Mouse (Mus musculus) CH12.LX (cell line): Measurements from ENCODE around the gene Mpig6b. TPM values are rescaled to one million over a fixed set of nuclear protein-coding genes. Genes with fewer than 3 reads are reported as not detected.

Experiments
- DNase-seq: peaks from one replicate; pipeline ENCODE4 v3.0.0-alpha.2; 2013; ENCODE audit errors: extremely low read depth
- H3K27ac ChIP-seq: 2 replicates; pipeline ENCODE4 v1.5.1; 2012; ENCODE audit warnings: low read depth, mild to moderate bottlenecking, control low read depth, moderate library complexity; ENCODE audit not compliant: insufficient read depth
- H3K27me3 ChIP-seq: replicated peaks from 2 replicates; pipeline ENCODE3; 2012; ENCODE audit warnings: inconsistent platforms
- H3K36me3 ChIP-seq, 2 experiments: replicated peaks in 1 of 2; 2 replicates each; pipeline versions ENCODE3 to v1.6.1; 2012; ENCODE audit warnings: inconsistent platforms in 1 of 2, low read length in 1 of 2, mild to moderate bottlenecking in 1 of 2, mixed read lengths in 1 of 2, moderate library complexity in 1 of 2; ENCODE audit not compliant: control insufficient read depth in 1 of 2, insufficient read depth in 1 of 2
- H3K4me1 ChIP-seq, 2 experiments: 2 replicates each; pipeline ENCODE4 v1.6.1; 2012; ENCODE audit warnings: inconsistent platforms in 1 of 2, moderate library complexity in 1 of 2; ENCODE audit not compliant: insufficient read depth in 2 of 2, control insufficient read depth in 1 of 2
- H3K4me2 ChIP-seq: 2 replicates; pipeline ENCODE4 v1.6.1; 2012; ENCODE audit warnings: low read depth, mild to moderate bottlenecking, control low read depth; ENCODE audit not compliant: poor library complexity, insufficient read depth, severe bottlenecking
- H3K4me3 ChIP-seq, 3 experiments: fragments of 150-350 bp in 1 of 3; sonication (generic) in 1 of 3; replicated peaks in 1 of 3; 2 replicates each; pipeline versions ENCODE3 to v1.5.1; 2011 to 2012; ENCODE audit warnings: low read depth in 2 of 3, low read length in 2 of 3, mild to moderate bottlenecking in 2 of 3, moderate library complexity in 2 of 3, control low read depth in 1 of 3, improper control_type of control experiment in 1 of 3, inconsistent platforms in 1 of 3, mixed read lengths in 1 of 3; ENCODE audit not compliant: poor library complexity in 1 of 3
- H3K79me2 ChIP-seq: replicated peaks from 2 replicates; pipeline ENCODE4 v1.6.1; 2012; ENCODE audit warnings: mild to moderate bottlenecking, moderate library complexity; ENCODE audit not compliant: control insufficient read depth, poor library complexity, insufficient read depth, severe bottlenecking; ENCODE audit errors: extremely low read depth
- H3K9ac ChIP-seq: 2 replicates; pipeline ENCODE4 v1.6.1; 2012; ENCODE audit warnings: low read depth, mild to moderate bottlenecking, control low read depth, moderate library complexity; ENCODE audit not compliant: insufficient read depth
- H3K9me3 ChIP-seq: replicated peaks from 2 replicates; pipeline ENCODE3; 2012; ENCODE audit warnings: low read length, inconsistent platforms, mixed read lengths
- BHLHE40 ChIP-seq: IDR thresholded peaks from 2 replicates; pipeline ENCODE4 v1.6.1; 2011; ENCODE audit warnings: mild to moderate bottlenecking, low read depth, low read length, improper control_type of control experiment
- CHD2 ChIP-seq: IDR thresholded peaks from 2 replicates; pipeline ENCODE4 v1.6.1; 2011; ENCODE audit warnings: low read length, improper control_type of control experiment
- ELF1 ChIP-seq: IDR thresholded peaks from 2 replicates; pipeline ENCODE4 v1.6.1; 2014; ENCODE audit warnings: low read depth, mild to moderate bottlenecking, inconsistent platforms, low read length, improper control_type of control experiment
- EP300 ChIP-seq: IDR thresholded peaks from 2 replicates; pipeline ENCODE4 v1.6.1; 2011; ENCODE audit warnings: low read length, improper control_type of control experiment
- HCFC1 ChIP-seq: IDR thresholded peaks from 2 replicates; pipeline ENCODE4 v1.6.1; 2012; ENCODE audit warnings: low read depth, mild to moderate bottlenecking, inconsistent platforms, low read length, improper control_type of control experiment
- MYC ChIP-seq: IDR thresholded peaks from 2 replicates; pipeline ENCODE4 v1.6.1; 2011; ENCODE audit warnings: low read depth, mild to moderate bottlenecking, improper control_type of control experiment, low read length
- POLR2AphosphoS2 ChIP-seq: IDR thresholded peaks from 2 replicates; pipeline ENCODE4 v1.6.1; 2011; ENCODE audit warnings: low read depth, low read length, improper control_type of control experiment
- UBTF ChIP-seq: IDR thresholded peaks from 2 replicates; pipeline ENCODE4 v1.6.1; 2012; ENCODE audit warnings: low read depth, mild to moderate bottlenecking, inconsistent platforms, low read length, improper control_type of control experiment, moderate library complexity
- USF1 ChIP-seq: IDR thresholded peaks from 2 replicates; pipeline ENCODE4 v1.6.1; 2014; ENCODE audit warnings: low read depth, mild to moderate bottlenecking, inconsistent platforms, low read length, improper control_type of control experiment
- USF2 ChIP-seq: conservative IDR thresholded peaks from 2 replicates; pipeline ENCODE4 v1.6.1; 2011; ENCODE audit warnings: low read depth, low read length, improper control_type of control experiment
- ZC3H11A ChIP-seq: IDR thresholded peaks from 2 replicates; pipeline ENCODE4 v1.6.1; 2012; ENCODE audit warnings: low read depth, mild to moderate bottlenecking, inconsistent platforms, low read length, improper control_type of control experiment
- ZMIZ1 ChIP-seq: IDR thresholded peaks from 2 replicates; pipeline ENCODE4 v1.6.1; 2012; ENCODE audit warnings: low read depth, mild to moderate bottlenecking, inconsistent platforms, low read length, improper control_type of control experiment
- dilution Hi-C: fragments of 300-500 bp; cut with MboI; formaldehyde crosslinking; loops from 2 replicates; pipeline ENCODE4 v1.14.3; 2020; ENCODE audit warnings: low sequenced_read_pairs; ENCODE audit not compliant: extremely low pct_unique_long_range_greater_than_20kb, extremely low pct_ligation_motif_present
- in situ Hi-C: fragments of 300-500 bp; cut with MboI; formaldehyde crosslinking; loops from 3 replicates; pipeline ENCODE4 v1.14.3; 2019; ENCODE audit warnings: low sequenced_read_pairs, low pct_ligation_motif_present, low pct_unique_long_range_greater_than_20kb, mixed read lengths
- polyA plus RNA-seq: library from polyadenylated mRNA; unstranded; fragments of >175 nt; gene quantifications from 2 replicates; pipeline ENCODE4 v1.2.1, GENCODE M21; 2012; ENCODE audit warnings: low read depth; ENCODE audit not compliant: insufficient read length
- total RNA-seq, 2 experiments: library from RNA; depleted of rRNA; stranded (reverse); fragments of 300-350 nt in 1 of 2; fragments of >200 nt in 1 of 2; gene quantifications; 2 replicates each; pipeline ENCODE4 v1.2.3; 2012 to 2014

Gene Mpig6b
- total and polyA plus RNA-seq, 3 experiments, result 0.10 TPM; not detected in 2

DNA sequence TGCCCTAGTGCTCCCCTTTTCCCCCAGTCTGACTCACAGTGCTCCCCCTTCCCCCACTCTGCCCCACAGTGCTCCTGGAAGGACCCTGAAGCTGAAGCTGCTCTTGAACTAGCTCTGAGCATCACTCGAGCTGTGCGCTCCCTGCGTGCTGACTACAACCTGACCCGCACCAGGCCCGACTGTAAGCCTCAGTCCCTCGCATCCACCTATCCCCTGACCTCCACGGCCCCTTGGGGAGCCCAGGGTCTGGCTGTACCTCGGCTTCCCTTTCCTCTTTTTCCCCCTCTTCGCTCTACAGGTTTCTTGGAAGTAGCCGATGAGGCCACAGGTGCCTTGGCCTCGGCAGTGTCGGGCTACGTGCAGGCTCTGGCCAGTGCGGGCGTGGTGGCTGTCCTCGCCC is 50.7 kb downstream of the Mpig6b start:
- in situ Hi-C loops, result loop anchor here (10.0 kb wide), 1 partner anchor 220 kb away; the partner anchor contains the start of genes Atp6v1g2 and Nfkbil1
- Histone ChIP-seq H3K9ac (no peak overlapping the region), H3K9me3 (no peaks in the 10 kb centered on the region), H3K4me2 (no peak overlapping the region), H3K27ac (no peak overlapping the region), H3K36me3 (peaks cover 63 to 94% of the 10 kb centered on the region in 2 experiments), H3K27me3 (no peaks in the 10 kb centered on the region), H3K4me3 (no peak overlapping the region), H3K79me2 (no peaks in the 10 kb centered on the region)
- no peak for DNase-seq
- TF ChIP-seq UBTF (no peak), EP300 (no peak), CHD2 (no peak), MYC (no peak), POLR2AphosphoS2 (no peak), USF2 (no peak), ELF1 (no peak), ZMIZ1 (no peak), ZC3H11A (no peak), BHLHE40 (no peak)
- TF ChIP-seq, all 38 proteins: peak for 0
- 0 out of 4 replicates have a peak, but pooled peaks cover 0 to 2% of the 10 kb centered on the region in 2 experiments for H3K4me1 ChIP-seq
- dilution Hi-C loops, result no loop called here

DNA sequence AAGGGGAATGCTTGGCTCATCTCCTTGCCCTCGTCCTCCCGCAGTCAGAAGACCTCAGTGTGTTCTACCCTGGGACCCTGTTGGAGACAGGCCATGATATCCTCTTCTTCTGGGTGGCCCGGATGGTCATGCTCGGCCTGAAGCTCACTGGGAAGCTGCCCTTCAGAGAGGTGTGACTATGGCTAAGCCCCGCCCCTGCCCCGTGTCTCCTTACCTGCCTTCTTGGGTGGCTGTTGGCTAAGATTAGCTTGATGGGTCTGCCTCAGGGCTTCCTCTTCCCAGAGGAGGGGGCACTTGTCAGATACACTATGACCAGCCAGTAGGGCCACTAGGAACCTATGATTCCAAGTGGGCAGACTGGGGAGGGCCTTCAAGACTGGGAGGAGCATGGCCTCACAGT is 52.8 kb downstream of the Mpig6b start:
- dilution Hi-C loops, result no loop called here
- Histone ChIP-seq H3K36me3 (peaks cover 81 to 99% of the 10 kb centered on the region in 2 experiments), H3K27ac (no peak overlapping the region), H3K27me3 (no peaks in the 10 kb centered on the region), H3K9me3 (no peaks in the 10 kb centered on the region), H3K9ac (no peak overlapping the region), H3K4me2 (no peak overlapping the region), H3K79me2 (peaks cover 3% of the 10 kb centered on the region; the same call in 1 of the 2 replicates), H3K4me1 (peaks cover 0 to 17% of the 10 kb centered on the region in 2 experiments; a peak in 2 of 4 replicates), H3K4me3 (no peak overlapping the region)
- no peak for TF ChIP-seq USF1
- no peak for TF ChIP-seq HCFC1
- in situ Hi-C loops, result loop anchor here (10.0 kb wide), 1 partner anchor 222 kb away; the partner anchor contains the start of genes Atp6v1g2 and Nfkbil1
- no peak for DNase-seq

Other genes starting within 250 kb of the Mpig6b start
Only the 20 nearest of the 45 such genes appear.
- gene Hspa1l, start 93.5 kb downstream of the Mpig6b start, total RNA-seq (2012; rRNA removed), result 0.30 and 0.38 TPM in 2 replicates
- gene Hspa1l, start 93.5 kb downstream of the Mpig6b start, total RNA-seq (2014; rRNA removed), result not detected in 2 replicates
- gene Hspa1l, start 93.5 kb downstream of the Mpig6b start, polyA plus RNA-seq, result 1.1 and 1.4 TPM in 2 replicates
- gene Lsm2, start 84.3 kb downstream of the Mpig6b start, total RNA-seq (2012; rRNA removed), result 104 and 120 TPM in 2 replicates
- gene Lsm2, start 84.3 kb downstream of the Mpig6b start, total RNA-seq (2014; rRNA removed), result 134 and 135 TPM in 2 replicates
- 274 and 345 TPM in 2 replicates for gene Lsm2, start 84.3 kb downstream of the Mpig6b start, polyA plus RNA-seq
- gene Vars, start 65.2 kb downstream of the Mpig6b start, total RNA-seq (2012; rRNA removed), result 238 and 277 TPM in 2 replicates
- 90.3 and 97.4 TPM in 2 replicates for gene Vars, start 65.2 kb downstream of the Mpig6b start, total RNA-seq (2014; rRNA removed)
- 253 and 280 TPM in 2 replicates for gene Vars, start 65.2 kb downstream of the Mpig6b start, polyA plus RNA-seq
- gene Vwa7, start 49.6 kb downstream of the Mpig6b start, total RNA-seq (2012; rRNA removed), result 0.42 and 0.46 TPM in 2 replicates
- gene Vwa7, start 49.6 kb downstream of the Mpig6b start, total RNA-seq (2014; rRNA removed), result 0.07 TPM in 1 of 2 replicates, not detected in the other
- gene Vwa7, start 49.6 kb downstream of the Mpig6b start, polyA plus RNA-seq, result 0.94 and 1.2 TPM in 2 replicates
- gene Sapcd1, start 38.2 kb downstream of the Mpig6b start, total RNA-seq (2012; rRNA removed), result 94.1 and 124 TPM in 2 replicates
- 130 and 142 TPM in 2 replicates for gene Sapcd1, start 38.2 kb downstream of the Mpig6b start, total RNA-seq (2014; rRNA removed)
- gene Sapcd1, start 38.2 kb downstream of the Mpig6b start, polyA plus RNA-seq, result 94.4 and 105 TPM in 2 replicates
- gene Msh5, start 19.4 kb downstream of the Mpig6b start, total RNA-seq (2012; rRNA removed), result 11.5 and 13.1 TPM in 2 replicates
- gene Msh5, start 19.4 kb downstream of the Mpig6b start, total RNA-seq (2014; rRNA removed), result 6.1 and 7.6 TPM in 2 replicates
- 10.6 and 12.1 TPM in 2 replicates for gene Msh5, start 19.4 kb downstream of the Mpig6b start, polyA plus RNA-seq
- 182 and 198 TPM in 2 replicates for gene Clic1, start 16.2 kb downstream of the Mpig6b start, total RNA-seq (2012; rRNA removed)
- gene Clic1, start 16.2 kb downstream of the Mpig6b start, total RNA-seq (2014; rRNA removed), result 111 and 114 TPM in 2 replicates
- gene Clic1, start 16.2 kb downstream of the Mpig6b start, polyA plus RNA-seq, result 160 and 163 TPM in 2 replicates
- gene Ddah2, start 7.1 kb downstream of the Mpig6b start, total RNA-seq (2012; rRNA removed), result 3.4 and 4.3 TPM in 2 replicates
- 0.94 and 1.4 TPM in 2 replicates for gene Ddah2, start 7.1 kb downstream of the Mpig6b start, total RNA-seq (2014; rRNA removed)
- gene Ddah2, start 7.1 kb downstream of the Mpig6b start, polyA plus RNA-seq, result 4.8 and 6.3 TPM in 2 replicates
- gene Ly6g6c, start 796 bp downstream of the Mpig6b start, total RNA-seq (2012; rRNA removed), result not detected in 2 replicates
- not detected in 2 replicates for gene Ly6g6c, start 796 bp downstream of the Mpig6b start, total RNA-seq (2014; rRNA removed)
- 0.30 and 0.42 TPM in 2 replicates for gene Ly6g6c, start 796 bp downstream of the Mpig6b start, polyA plus RNA-seq
- gene Ly6g6e, start 10.7 kb upstream of the Mpig6b start, total RNA-seq (2012; rRNA removed), result not detected in 2 replicates
- not detected in 2 replicates for gene Ly6g6e, start 10.7 kb upstream of the Mpig6b start, total RNA-seq (2014; rRNA removed)
- not detected in 2 replicates for gene Ly6g6e, start 10.7 kb upstream of the Mpig6b start, polyA plus RNA-seq
- not detected in 2 replicates for gene Ly6g6d, start 11.9 kb upstream of the Mpig6b start, total RNA-seq (2012; rRNA removed)
- not detected in 2 replicates for gene Ly6g6d, start 11.9 kb upstream of the Mpig6b start, total RNA-seq (2014; rRNA removed)
- gene Ly6g6d, start 11.9 kb upstream of the Mpig6b start, polyA plus RNA-seq, result 0.44 and 0.46 TPM in 2 replicates
- not detected in 2 replicates for gene Ly6g6f, start 19.4 kb upstream of the Mpig6b start, total RNA-seq (2012; rRNA removed)
- gene Ly6g6f, start 19.4 kb upstream of the Mpig6b start, total RNA-seq (2014; rRNA removed), result 0.22 and 0.54 TPM in 2 replicates
- 0.29 and 0.67 TPM in 2 replicates for gene Ly6g6f, start 19.4 kb upstream of the Mpig6b start, polyA plus RNA-seq
- 15.3 and 16.2 TPM in 2 replicates for gene Abhd16a, start 23.1 kb upstream of the Mpig6b start, total RNA-seq (2012; rRNA removed)
- gene Abhd16a, start 23.1 kb upstream of the Mpig6b start, total RNA-seq (2014; rRNA removed), result 11.7 and 16.6 TPM in 2 replicates
- gene Abhd16a, start 23.1 kb upstream of the Mpig6b start, polyA plus RNA-seq, result 10.7 and 11.6 TPM in 2 replicates
- not detected in 2 replicates for gene Ly6g5c, start 42.1 kb upstream of the Mpig6b start, total RNA-seq (2012; rRNA removed)
- gene Ly6g5c, start 42.1 kb upstream of the Mpig6b start, total RNA-seq (2014; rRNA removed), result not detected in 2 replicates
- not detected in 2 replicates for gene Ly6g5c, start 42.1 kb upstream of the Mpig6b start, polyA plus RNA-seq
- gene Ly6g5b, start 49.2 kb upstream of the Mpig6b start, total RNA-seq (2012; rRNA removed), result 0.30 and 0.50 TPM in 2 replicates
- gene Ly6g5b, start 49.2 kb upstream of the Mpig6b start, total RNA-seq (2014; rRNA removed), result 0.88 and 0.91 TPM in 2 replicates
- gene Ly6g5b, start 49.2 kb upstream of the Mpig6b start, polyA plus RNA-seq, result 1.0 and 1.1 TPM in 2 replicates
- 42.7 and 43.0 TPM in 2 replicates for gene Gpank1, start 55.3 kb upstream of the Mpig6b start, total RNA-seq (2012; rRNA removed)
- 32.6 and 36.6 TPM in 2 replicates for gene Gpank1, start 55.3 kb upstream of the Mpig6b start, total RNA-seq (2014; rRNA removed)
- 32.5 and 33.6 TPM in 2 replicates for gene Gpank1, start 55.3 kb upstream of the Mpig6b start, polyA plus RNA-seq
- gene Csnk2b, start 55.9 kb upstream of the Mpig6b start, total RNA-seq (2012; rRNA removed), result 130 and 143 TPM in 2 replicates
- gene Csnk2b, start 55.9 kb upstream of the Mpig6b start, total RNA-seq (2014; rRNA removed), result 85.3 and 89.3 TPM in 2 replicates
- gene Csnk2b, start 55.9 kb upstream of the Mpig6b start, polyA plus RNA-seq, result 267 and 348 TPM in 2 replicates
- 15.6 and 17.0 TPM in 2 replicates for gene D17H6S53E, start 60.2 kb upstream of the Mpig6b start, total RNA-seq (2012; rRNA removed)
- gene D17H6S53E, start 60.2 kb upstream of the Mpig6b start, total RNA-seq (2014; rRNA removed), result 8.8 and 11.9 TPM in 2 replicates
- 8.7 and 13.8 TPM in 2 replicates for gene D17H6S53E, start 60.2 kb upstream of the Mpig6b start, polyA plus RNA-seq
- gene Apom, start 65.9 kb upstream of the Mpig6b start, total RNA-seq (2012; rRNA removed), result 0.21 TPM in 1 of 2 replicates, not detected in the other
- gene Apom, start 65.9 kb upstream of the Mpig6b start, total RNA-seq (2014; rRNA removed), result not detected in 2 replicates
- gene Apom, start 65.9 kb upstream of the Mpig6b start, polyA plus RNA-seq, result 0.39 and 0.41 TPM in 2 replicates
- gene Bag6, start 69.0 kb upstream of the Mpig6b start, total RNA-seq (2012; rRNA removed), result 73.0 and 73.7 TPM in 2 replicates
- gene Bag6, start 69.0 kb upstream of the Mpig6b start, total RNA-seq (2014; rRNA removed), result 21.7 and 26.0 TPM in 2 replicates
- gene Bag6, start 69.0 kb upstream of the Mpig6b start, polyA plus RNA-seq, result 133 and 152 TPM in 2 replicates